Mouse (Mus musculus) cortical plate, adult 2 months (tissue): ENCODE measurements around the gene Frs2. TPM values are rescaled to one million over a fixed set of nuclear protein-coding genes. Genes with fewer than 3 reads are reported as not detected.

Experiments used
- H3K27ac ChIP-seq: fragments of 200-500 bp; 2 replicates; pipeline ENCODE4 v1.5.1; 2012; ENCODE audit warnings: low read length, control low read depth, inconsistent platforms; ENCODE audit not compliant: insufficient read depth
- H3K4me1 ChIP-seq: fragments of 200-500 bp; 2 replicates; pipeline ENCODE4 v1.6.1; 2011; ENCODE audit warnings: low read length; ENCODE audit not compliant: control insufficient read depth, insufficient read depth
- H3K4me3 ChIP-seq: fragments of 200-500 bp; 2 replicates; pipeline ENCODE4 v1.5.1; 2011; ENCODE audit warnings: mild to moderate bottlenecking, low read length, control low read depth; ENCODE audit not compliant: insufficient read depth
- CTCF ChIP-seq: fragments of 200-500 bp; IDR thresholded peaks from 2 replicates; pipeline ENCODE4 v1.5.1; 2011; ENCODE audit warnings: mild to moderate bottlenecking, control low read depth, low read length; ENCODE audit not compliant: insufficient read depth; ENCODE audit errors: extremely low read depth
- POLR2A ChIP-seq: fragments of 200-500 bp; IDR thresholded peaks from 2 replicates; pipeline ENCODE4 v1.6.1; 2011; ENCODE audit warnings: mild to moderate bottlenecking, low read length, control low read depth; ENCODE audit not compliant: insufficient read depth; ENCODE audit errors: extremely low read depth
- polyA plus RNA-seq: library from polyadenylated mRNA; depleted of rRNA; stranded (reverse); fragments of >200 nt; gene quantifications from 2 replicates; pipeline ENCODE4 v1.2.3, GENCODE M21; 2012

Frs2 gene
- polyA plus RNA-seq, 1 experiment, result 35.9 TPM

GRCm38 (mm10) chr10:117089628-117090027, 58.7 kb downstream of the Frs2 start:
- H3K4me3 ChIP-seq, result no peak overlapping the region
- TF ChIP-seq POLR2A (no peak), CTCF (no peak)
- no peak overlapping the region for H3K27ac ChIP-seq
- H3K4me1 ChIP-seq, result peaks cover 4% of the 10 kb centered on the region; the same call in 1 of the 2 replicates

DNA sequence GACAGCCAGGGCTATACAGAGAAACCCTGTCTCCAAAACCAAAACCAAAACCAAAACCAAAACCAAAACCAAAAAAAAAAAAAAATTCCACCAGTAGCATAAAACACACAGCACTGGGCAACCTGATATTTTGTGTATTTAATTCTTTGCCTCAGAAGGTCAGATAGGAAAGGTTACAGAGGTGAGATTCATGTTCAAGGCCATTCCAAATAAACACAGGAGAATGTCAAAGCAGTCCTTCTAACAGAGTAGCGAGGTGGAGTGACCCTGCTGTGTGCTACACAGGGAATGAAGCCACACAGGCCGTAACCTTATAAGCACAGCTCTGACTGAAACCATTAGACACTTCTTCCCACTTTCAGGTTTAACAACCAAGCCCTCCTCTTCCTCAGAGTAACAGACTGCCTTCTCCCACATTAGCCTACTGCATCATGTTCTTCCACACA, 66.4 kb downstream of the Frs2 start:
- Histone ChIP-seq H3K4me1 (no peaks in the 10 kb centered on the region), H3K4me3 (no peak overlapping the region), H3K27ac (no peak overlapping the region)
- TF ChIP-seq POLR2A (no peak), CTCF (no peak)

DNA sequence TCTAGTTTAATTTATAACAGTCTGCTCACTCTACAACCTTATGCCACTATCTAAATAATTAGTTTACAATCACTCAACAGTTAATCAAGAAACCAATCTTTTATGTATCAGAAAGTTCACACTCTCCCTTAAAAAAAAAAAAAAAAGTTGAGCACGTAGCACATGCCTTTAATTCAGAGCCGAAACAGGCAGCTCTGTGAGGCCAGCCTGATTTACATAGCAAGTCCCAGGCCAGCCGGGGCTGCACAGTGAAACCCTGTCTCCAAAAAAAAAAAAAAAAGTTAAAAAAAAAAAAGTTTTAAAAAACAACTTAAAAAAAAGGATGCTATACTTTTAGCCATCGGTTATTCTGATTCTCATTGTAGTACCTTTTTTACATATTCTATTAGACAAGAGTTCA, 67.0 kb downstream of the Frs2 start:
- H3K4me1 ChIP-seq, result no peaks in the 10 kb centered on the region
- TF ChIP-seq POLR2A (no peak), CTCF (no peak)
- no peak overlapping the region for H3K4me3 ChIP-seq
- H3K27ac ChIP-seq, result no peak overlapping the region

GRCm38 (mm10) chr10:117078284-117078683, 70.0 kb downstream of the Frs2 start:
- TF ChIP-seq CTCF (peak; percentile 25; the same call in 1 of the 2 replicates), POLR2A (no peak)
- no peaks in the 10 kb centered on the region for H3K4me1 ChIP-seq
- H3K4me3 ChIP-seq, result no peak overlapping the region
- no peak overlapping the region for H3K27ac ChIP-seq

DNA sequence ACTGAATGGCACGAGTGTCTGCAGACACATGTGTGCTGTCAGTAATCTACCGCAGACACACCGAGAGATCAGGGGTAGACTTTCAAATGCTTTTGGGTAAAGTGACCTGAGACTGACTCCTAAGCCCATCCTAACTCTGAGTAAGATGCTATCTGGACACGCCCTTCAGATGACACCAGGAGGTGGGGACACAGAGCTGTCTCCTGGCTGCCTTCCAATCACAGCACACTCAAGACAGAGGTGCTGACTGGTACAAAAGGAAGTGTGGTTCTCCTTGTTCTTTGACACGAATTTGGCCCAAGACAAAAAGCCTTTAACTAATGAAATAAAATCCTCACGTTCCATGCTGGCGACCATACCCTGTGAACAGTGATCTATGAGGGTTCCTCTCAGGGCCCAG, 75.2 kb downstream of the Frs2 start:
- H3K4me3 ChIP-seq, result no peak overlapping the region
- H3K4me1 ChIP-seq, result no peaks in the 10 kb centered on the region
- no peak overlapping the region for H3K27ac ChIP-seq
- TF ChIP-seq POLR2A (no peak), CTCF (no peak)

DNA sequence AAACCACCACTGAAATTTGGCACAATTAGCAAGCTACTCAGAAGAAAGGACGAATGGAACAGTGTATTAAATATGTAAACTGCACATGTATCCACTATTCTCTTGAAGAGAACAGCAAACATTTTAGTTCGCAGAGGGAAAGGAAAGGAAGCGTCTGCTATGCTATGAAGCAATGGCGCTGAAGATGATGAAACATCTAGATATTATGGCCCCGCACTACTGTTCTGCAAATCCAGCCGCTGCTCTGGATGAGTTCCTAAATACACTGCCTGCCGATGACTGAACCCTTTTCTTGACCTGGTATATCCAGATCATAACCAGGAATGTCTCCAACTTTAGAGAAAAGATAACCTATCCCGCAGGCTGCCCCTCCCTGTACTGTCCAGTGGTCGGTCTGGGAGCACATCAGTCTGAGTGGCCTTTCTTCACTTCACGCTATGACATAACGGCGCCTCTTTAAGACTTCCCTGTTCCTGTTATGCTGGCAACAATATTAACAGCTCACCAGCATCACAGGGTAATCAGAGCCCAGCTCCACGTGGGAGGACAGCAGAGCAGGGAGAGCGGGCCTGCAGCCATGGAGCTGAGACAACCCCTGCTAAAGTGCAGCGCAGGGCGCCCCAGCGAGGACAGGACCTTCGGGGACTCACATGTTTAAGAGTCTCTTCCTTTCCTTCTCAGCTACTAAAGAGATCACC, 76.0 kb downstream of the Frs2 start:
- no peak overlapping the region for H3K4me3 ChIP-seq
- no peaks in the 10 kb centered on the region for H3K4me1 ChIP-seq
- no peak overlapping the region for H3K27ac ChIP-seq
- TF ChIP-seq POLR2A (no peak), CTCF (no peak)

DNA sequence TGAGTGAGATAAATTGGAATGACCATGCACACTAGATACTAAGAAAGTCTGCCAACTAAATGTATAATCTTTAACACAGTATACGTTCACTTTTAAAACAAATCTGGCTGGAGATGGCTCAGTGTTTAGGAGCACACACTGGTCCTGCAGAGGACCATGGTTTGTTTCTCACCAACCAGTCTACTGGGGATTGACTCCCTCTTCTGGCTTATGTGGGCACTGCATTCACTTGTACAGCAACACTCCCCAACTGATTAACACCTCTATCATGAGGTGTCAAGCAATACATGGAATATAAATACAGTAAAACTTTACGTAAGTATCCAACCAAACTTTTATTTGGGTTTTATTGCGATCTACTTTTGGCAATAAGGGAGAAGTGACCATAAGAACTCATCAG, 79.2 kb downstream of the Frs2 start:
- H3K4me1 ChIP-seq, result no peaks in the 10 kb centered on the region
- TF ChIP-seq CTCF (0 out of 2 replicates have a peak, but pooled peaks have one; percentile 4), POLR2A (no peak)
- no peak overlapping the region for H3K4me3 ChIP-seq
- no peak overlapping the region for H3K27ac ChIP-seq

DNA sequence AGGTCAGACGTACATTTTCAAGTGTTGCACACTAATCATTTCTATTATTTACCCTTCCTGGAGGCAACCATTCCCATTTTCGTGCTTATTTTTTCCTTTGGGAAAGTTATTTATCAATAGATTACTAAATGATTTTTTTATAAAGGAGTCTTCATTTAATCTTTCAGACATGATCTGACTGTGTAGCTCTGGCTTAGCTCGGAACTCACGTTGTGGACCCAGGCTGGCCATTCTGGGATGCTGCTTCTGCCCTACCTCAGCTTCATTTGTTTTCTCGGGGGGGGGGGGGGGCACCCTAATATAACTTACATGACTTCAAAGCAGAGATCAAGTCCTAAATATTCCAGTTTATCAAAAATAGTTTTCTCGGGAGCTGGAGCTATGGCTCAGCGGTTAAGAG, 84.3 kb downstream of the Frs2 start:
- H3K27ac ChIP-seq, result no peak overlapping the region
- TF ChIP-seq POLR2A (no peak), CTCF (no peak)

DNA sequence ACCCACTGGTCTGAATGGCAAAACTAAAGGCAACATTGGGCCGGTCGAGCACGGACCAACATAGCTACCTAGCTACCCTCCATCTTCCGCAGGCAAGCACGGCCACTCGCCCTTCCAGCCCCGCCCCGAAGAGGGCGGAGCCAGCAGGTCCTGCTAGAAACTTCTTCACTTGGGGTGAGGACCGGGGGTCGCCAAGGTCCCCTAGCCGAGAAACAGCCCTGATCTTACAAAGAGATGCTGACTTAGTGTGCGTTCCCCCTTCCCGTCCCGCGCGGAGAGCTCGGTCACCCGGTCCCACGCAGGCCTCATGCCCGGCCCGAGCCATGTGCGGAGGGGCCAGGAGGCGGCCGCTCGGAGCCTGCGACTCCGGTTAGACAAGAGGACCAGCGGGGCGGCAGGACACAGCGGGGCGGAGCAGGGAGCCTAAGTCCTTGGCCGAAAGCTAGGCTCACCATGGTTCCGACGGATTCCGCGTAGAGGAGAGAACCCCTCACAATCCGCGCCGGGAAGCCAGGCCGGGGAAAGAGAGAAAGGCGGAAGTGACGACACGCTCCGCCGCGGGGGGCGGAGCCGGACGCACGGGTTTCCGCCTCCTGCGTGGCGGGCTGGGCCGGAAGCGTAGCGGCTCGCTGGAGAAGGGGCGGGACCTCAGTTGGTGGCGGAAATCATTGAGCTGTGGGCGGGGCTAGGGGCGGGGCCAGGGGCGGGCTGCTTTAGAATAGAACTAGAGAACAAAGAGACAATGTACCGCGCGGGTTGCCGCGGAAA, 84.9 kb downstream of the Frs2 start, which contains the start of gene Cct2:
Gene Cct2, minus strand, starts transcription at position 561 of the 768 bp plus-strand sequence.
- Histone ChIP-seq H3K4me1 (peaks cover 2% of the 10 kb centered on the region; the same call in 1 of the 2 replicates), H3K4me3 (peak within 1 kb of the TSS; percentile 78), H3K27ac (no peak within 1 kb of the TSS)
- TF ChIP-seq CTCF (no peak), POLR2A (peak; percentile 82)

More for the DNA sequence above, 84.3 kb downstream of the Frs2 start:
- Histone ChIP-seq H3K4me3 (peak overlapping the region; percentile 25; the same call in 1 of the 2 replicates), H3K4me1 (no peaks in the 10 kb centered on the region)
